Mouse (Mus musculus) heart, adult 18-20 months (tissue): ENCODE data around the gene Akip1. TPM values are rescaled to one million over a fixed set of nuclear protein-coding genes. Genes with fewer than 3 reads are reported as not detected.
A peak's percentile ranks its signal among the peaks of the same experiment; 100 is the strongest.

Experiments
- DNase-seq, 2 experiments: peaks; one replicate each; pipeline ENCODE4 v3.0.0; 2021 to 2022; ENCODE audit warnings: mixed read lengths in 1 of 2
- total RNA-seq, 2 experiments: library from RNA; stranded (reverse); gene quantifications; 2 replicates each; pipeline ENCODE4 v1.2.3; 2021

Gene Akip1
- total RNA-seq, 2 experiments from 2014 or later, result 13.5 to 14.7 TPM

- peak; percentile 48 to 67 for DNase-seq
Measured at GRCm38 (mm10) chr7:109707023-109707785, 3.7 kb downstream of the Akip1 start.

- peak; percentile 71 to 84 for DNase-seq
Measured at GRCm38 (mm10) chr7:109708961-109709382, 5.5 kb downstream of the Akip1 start.

- no peak for DNase-seq
Measured at GRCm38 (mm10) chr7:109710069-109710468, 6.6 kb downstream of the Akip1 start.

GRCm38 (mm10) chr7:109712198-109712597 is 8.7 kb downstream of the Akip1 start:
- DNase-seq, result no peak

- no peak for DNase-seq
Measured at GRCm38 (mm10) chr7:109713434-109713982, 10.0 kb downstream of the Akip1 start.

GRCm38 (mm10) chr7:109719286-109719685 is 15.8 kb downstream of the Akip1 start:
- DNase-seq, result peak; percentile 27 to 67

GRCm38 (mm10) chr7:109722618-109723017 is 19.1 kb downstream of the Akip1 start:
- no peak for DNase-seq

- DNase-seq, result no peak
Measured at GRCm38 (mm10) chr7:109723114-109723513, 19.6 kb downstream of the Akip1 start.

- DNase-seq, result no peak
Measured at GRCm38 (mm10) chr7:109723697-109724096, 20.2 kb downstream of the Akip1 start, which contains the start of gene BC051019. Gene BC051019, minus strand, starts transcription at chr7:109723850.

- no peak for DNase-seq
Measured at GRCm38 (mm10) chr7:109731626-109732025, 28.1 kb downstream of the Akip1 start, which contains the start of gene Ascl3. Gene Ascl3, minus strand, starts transcription at chr7:109731726.

GRCm38 (mm10) chr7:109734806-109735205 is 31.3 kb downstream of the Akip1 start:
- no peak for DNase-seq

GRCm38 (mm10) chr7:109739822-109740370 is 36.4 kb downstream of the Akip1 start:
- DNase-seq, result no peak

GRCm38 (mm10) chr7:109741060-109741459 is 37.6 kb downstream of the Akip1 start:
- no peak for DNase-seq

GRCm38 (mm10) chr7:109741703-109742102 is 38.2 kb downstream of the Akip1 start:
- DNase-seq, result no peak

GRCm38 (mm10) chr7:109747747-109748146 is 44.3 kb downstream of the Akip1 start:
- DNase-seq, result no peak

GRCm38 (mm10) chr7:109751427-109752007 is 48.0 kb downstream of the Akip1 start:
- DNase-seq, result no peak

- peak; percentile 88 to 89 for DNase-seq
Measured at GRCm38 (mm10) chr7:109752008-109752925, 48.8 kb downstream of the Akip1 start, which contains the start of gene Tmem9b. Gene Tmem9b, minus strand, starts transcription at chr7:109752875.

- DNase-seq, result no peak
Measured at GRCm38 (mm10) chr7:109754034-109754433, 50.5 kb downstream of the Akip1 start.

- DNase-seq, result no peak
Measured at GRCm38 (mm10) chr7:109756291-109756690, 52.8 kb downstream of the Akip1 start.
